Mouse (Mus musculus) MEL (cell line): ENCODE data around the gene Ube2d2b.

Experiments
- CTCF ChIP-seq, 3 experiments: IDR thresholded peaks in 2 of 3; conservative IDR thresholded peaks in 1 of 3; 2 replicates each; pipeline ENCODE4 v1.5.1; 2011 to 2012; ENCODE audit warnings: low read length in 3 of 3, low read depth in 2 of 3, mild to moderate bottlenecking in 2 of 3, improper control_type of control experiment in 1 of 3, inconsistent platforms in 1 of 3, mixed read lengths in 1 of 3, moderate library complexity in 1 of 3; ENCODE audit not compliant: control insufficient read depth in 1 of 3, insufficient read depth in 1 of 3, poor library complexity in 1 of 3, severe bottlenecking in 1 of 3
- EP300 ChIP-seq, 2 experiments: IDR thresholded peaks; 2 replicates each; pipeline ENCODE4 v1.6.1; 2011; ENCODE audit warnings: improper control_type of control experiment in 2 of 2, low read length in 2 of 2, low read depth in 1 of 2, mild to moderate bottlenecking in 1 of 2
- KAT2A ChIP-seq: conservative IDR thresholded peaks from 2 replicates; pipeline ENCODE4 v1.6.1; 2012; ENCODE audit warnings: low read depth, low read length, improper control_type of control experiment, inconsistent platforms
- MAX ChIP-seq: IDR thresholded peaks from 2 replicates; pipeline ENCODE4 v1.6.1; 2011; ENCODE audit warnings: low read length, improper control_type of control experiment
- TAL1 ChIP-seq: IDR thresholded peaks from 2 replicates; pipeline ENCODE4 v1.6.1; 2012; ENCODE audit warnings: mild to moderate bottlenecking, inconsistent platforms, low read length, moderate library complexity, mixed read lengths
- TBP ChIP-seq: IDR thresholded peaks from 2 replicates; pipeline ENCODE4 v1.8.0; 2011; ENCODE audit warnings: low read depth, low read length, improper control_type of control experiment

DNA sequence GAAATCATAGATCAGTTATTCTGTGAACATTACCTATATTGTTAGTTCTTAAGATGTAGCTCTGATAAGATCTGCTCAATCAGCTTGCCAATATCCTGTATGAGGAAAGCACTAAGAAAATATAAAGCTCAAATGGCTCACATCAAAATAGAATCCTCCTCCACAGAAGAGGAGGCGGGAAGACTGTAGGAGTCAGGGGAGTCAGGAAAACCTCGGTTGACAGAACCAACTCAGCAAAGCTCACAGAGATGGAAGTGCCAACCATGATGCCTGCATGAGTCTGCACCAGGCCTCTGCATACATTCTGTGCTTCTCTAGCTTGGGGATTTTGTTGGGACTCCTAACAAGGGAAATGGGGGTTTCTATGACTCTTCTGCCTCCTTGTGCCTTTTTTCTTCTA lies 28.7 kb upstream of the Ube2d2b start:
- TF ChIP-seq CTCF (IDR thresholded peaks at IDR 0.05 in 2 of 3, conservative IDR thresholded peaks at IDR 0.05 in 1 of 3; ENCODE audit: control insufficient read depth in 1 of 3, insufficient read depth in 1 of 3, low read depth in 2 of 3, low read length in 3 of 3, poor library complexity in 1 of 3, severe bottlenecking in 1 of 3): no peak
- TF ChIP-seq KAT2A: no peak
- no peak for TF ChIP-seq EP300 (IDR thresholded peaks at IDR 0.05; ENCODE audit: low read depth in 1 of 2, low read length in 2 of 2)
- TF ChIP-seq TAL1: no peak
- no peak for TF ChIP-seq MAX
- no peak for TF ChIP-seq TBP
